Mouse (Mus musculus) cerebellum, adult 8-10 months (tissue): ENCODE measurements around the gene Olfr814.
"Not testable (repeated sequence)": the region's sequence is repeated elsewhere in the genome, so short reads cannot be mapped to it uniquely, and the experiment has no call there.

ENCODE experiments used
- DNase-seq: peaks from one replicate; pipeline ENCODE4 v3.0.0; 2022

Olfr814 gene

DNA sequence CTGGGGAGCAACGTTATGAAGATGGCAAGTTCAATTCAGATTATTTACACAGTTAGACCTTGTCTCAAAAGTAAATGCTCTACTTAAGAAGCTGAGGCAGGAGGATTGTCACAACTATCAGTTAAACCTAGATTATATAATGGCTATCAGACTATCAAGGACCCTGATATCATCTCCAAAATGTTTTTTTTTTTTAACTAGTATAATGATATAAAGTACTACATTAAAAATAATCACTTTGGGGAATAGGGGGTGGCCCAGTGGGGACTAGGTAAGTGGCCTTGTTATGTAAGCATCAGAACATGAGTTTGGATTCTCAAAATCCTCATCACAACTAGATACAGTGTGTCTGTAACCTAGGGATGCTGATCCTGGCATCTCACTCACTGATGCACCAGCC lies at the start of gene Olfr814:
Olfr814 (minus strand) TSS at position 101 of the 400 bp plus-strand sequence.
- DNase-seq: not testable (repeated sequence)

DNA sequence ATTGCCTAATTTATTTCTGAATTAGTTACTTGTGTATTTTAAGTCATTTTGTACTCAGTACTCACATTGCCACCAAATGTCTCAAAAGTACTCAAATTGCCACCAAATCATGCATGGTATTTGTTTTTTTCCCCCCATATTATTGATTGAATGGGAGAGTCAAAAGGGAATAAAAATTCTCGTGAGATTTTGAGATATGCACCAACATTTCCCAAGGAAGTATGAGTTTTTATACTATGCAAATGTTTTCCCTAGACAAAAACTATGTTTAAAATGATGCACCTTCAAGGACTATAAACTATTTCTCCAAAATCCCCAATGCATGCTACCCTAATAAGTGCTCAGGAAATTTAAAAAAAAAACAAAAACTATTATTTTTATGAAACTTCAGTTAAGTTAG lies 35.8 kb upstream of the Olfr814 start, which contains the start of gene Olfr816:
Olfr816 (minus strand) TSS at position 101 of the 400 bp plus-strand sequence.
- no peak for DNase-seq

DNA sequence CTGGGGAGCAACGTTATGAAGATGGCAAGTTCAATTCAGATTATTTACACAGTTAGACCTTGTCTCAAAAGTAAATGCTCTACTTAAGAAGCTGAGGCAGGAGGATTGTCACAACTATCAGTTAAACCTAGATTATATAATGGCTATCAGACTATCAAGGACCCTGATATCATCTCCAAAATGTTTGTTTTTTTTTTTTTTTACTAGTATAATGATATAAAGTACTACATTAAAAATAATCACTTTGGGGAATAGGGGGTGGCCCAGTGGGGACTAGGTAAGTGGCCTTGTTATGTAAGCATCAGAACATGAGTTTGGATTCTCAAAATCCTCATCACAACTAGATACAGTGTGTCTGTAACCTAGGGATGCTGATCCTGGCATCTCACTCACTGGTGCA lies 26.1 kb upstream of the Olfr814 start, which contains the start of gene Olfr815:
Olfr815 (minus strand) TSS at position 101 of the 400 bp plus-strand sequence.
- DNase-seq: not testable (repeated sequence)

DNA sequence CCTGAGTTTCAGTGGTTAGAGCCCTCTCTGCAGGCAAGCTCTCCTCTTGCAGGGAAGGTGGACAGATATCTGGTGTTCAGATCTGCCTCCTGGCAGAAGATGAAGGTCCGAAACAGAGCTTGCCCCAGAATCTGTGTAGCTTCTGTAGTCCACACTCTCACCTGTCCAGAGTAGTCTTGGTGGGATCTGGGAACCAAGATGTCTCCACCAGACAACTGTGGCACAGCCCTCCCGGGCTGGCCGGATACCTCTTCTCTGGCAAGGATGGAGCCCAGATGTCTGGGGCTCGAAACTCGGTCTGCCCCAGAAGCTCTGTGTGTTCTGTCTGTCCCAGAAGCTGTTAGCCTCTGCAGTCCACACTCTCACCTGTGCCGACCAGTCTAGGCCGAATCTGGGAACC lies 6.3 kb upstream of the Olfr814 start:
- no peak for DNase-seq

DNA sequence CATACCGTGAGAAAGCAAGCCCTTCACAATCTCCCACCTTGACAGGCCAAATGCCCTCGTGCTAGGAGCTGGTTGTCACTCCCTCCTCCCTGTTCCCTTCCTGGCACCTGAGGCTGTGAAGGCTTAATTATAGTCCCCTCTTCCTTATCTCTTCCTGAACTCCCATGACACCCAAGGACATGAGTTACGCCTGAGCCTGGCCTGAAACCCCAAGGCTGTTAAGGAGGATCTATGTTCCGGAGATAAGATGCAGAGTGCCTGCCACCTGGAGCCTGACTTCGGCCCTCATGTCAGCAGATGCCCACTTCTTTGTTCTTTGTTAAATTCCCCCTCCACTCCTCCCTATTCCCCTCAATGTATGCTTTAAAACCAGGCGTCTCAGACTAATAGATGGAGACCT lies 5.8 kb upstream of the Olfr814 start:
- DNase-seq: not testable (repeated sequence)

DNA sequence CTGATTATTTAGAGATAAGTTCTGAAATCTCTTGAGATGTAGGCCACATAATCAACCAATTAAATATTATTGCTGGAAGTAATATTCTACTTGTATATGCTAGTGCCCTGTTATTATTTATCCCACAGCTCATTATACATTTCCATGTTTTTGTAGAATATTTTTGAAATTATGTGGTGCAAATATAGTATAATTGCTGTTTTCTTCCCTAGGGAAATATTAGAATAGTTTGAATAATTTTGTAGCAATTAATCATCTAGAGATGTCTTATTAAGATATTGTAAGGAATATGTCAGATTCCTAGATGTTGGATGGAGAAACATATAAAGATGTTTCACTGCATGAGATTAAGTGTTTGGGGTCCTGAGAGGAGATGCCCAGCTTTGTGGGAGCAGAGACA lies 24.6 kb downstream of the Olfr814 start, which contains the start of gene Olfr813:
Olfr813 (plus strand) TSS at position 301 of the 400 bp plus-strand sequence.
- DNase-seq: no peak

DNA sequence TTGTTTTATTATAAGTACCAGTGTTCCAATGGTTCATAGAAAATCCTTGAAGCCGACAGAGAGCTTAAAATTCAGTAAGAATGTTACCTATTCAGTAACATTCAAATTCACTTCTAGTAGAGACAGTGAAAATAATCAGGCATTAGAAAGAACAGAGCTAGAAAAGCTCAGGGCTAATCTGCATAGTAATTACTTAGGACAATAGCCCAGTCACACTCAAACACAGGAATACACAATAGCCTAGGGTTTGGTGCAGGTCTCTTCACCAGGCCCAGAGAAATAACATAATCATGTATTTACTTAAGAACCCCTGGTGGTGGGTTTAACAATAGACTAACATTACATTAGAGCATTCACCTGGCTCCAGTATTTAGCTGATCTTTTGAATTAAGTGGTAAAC lies 32.3 kb downstream of the Olfr814 start:
- DNase-seq: no peak

DNA sequence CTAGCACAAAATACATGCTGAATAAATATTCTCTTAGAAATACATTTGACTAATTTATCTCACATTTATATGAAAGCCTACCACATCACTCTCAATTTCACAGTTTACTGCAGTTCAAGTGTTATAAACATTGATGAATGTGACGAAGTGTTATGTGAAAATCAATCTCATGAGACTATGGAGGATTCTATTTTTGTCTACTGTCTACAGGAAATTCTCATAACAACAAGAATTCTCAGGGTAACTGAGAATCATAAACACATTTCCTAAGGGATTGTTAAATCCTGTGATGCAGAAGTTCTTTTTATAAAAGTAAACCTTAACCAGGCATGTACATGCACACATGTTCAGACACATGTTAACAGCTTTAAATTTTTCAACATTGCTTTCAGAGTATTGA lies 33.7 kb downstream of the Olfr814 start, which contains the start of gene Olfr812:
Olfr812 (minus strand) TSS at position 101 of the 400 bp plus-strand sequence.
- DNase-seq: no peak
